Mouse (Mus musculus): ENCODE results near the gene Ubac1.

GRCm38 (mm10) chr2:25978997-25979396 lies 42.5 kb downstream of the Ubac1 start:
- no peak for TF ChIP-seq POLR2A (IDR thresholded peaks at IDR 0.05; ENCODE audit: borderline replicate concordance, insufficient read depth, low read length)
- TF ChIP-seq CTCF (IDR thresholded peaks at IDR 0.05; ENCODE audit: borderline replicate concordance, insufficient read depth, low read depth, low read length): no peak
